ENCODE assay signal across 11 mouse cellular contexts in genomic region chr3:41285336-41285735, GRCm38 (mm10).
DNase-seq lines count a peak whose midpoint lies in the region; ATAC-seq lines count a peak whose summit lies in the region.
"Had no signal": no experiment of that assay in that cellular context is flagged by ENCODE, and none has a peak within 500 bp of the region (broad histone marks: within the 10 kb centered on the region; RNA-seq: fewer than 3 reads in every experiment).

No protein-coding gene starts in this region.

- no peak overlapping the region for H3K4me3 ChIP-seq in hindbrain, embryonic 14.5 days (replicated peaks; ENCODE audit: low read length)
- no peak overlapping the region for H3K4me3 ChIP-seq in hindbrain, embryonic 13.5 days
- H3K4me3 ChIP-seq in neural tube, embryonic 13.5 days: no peak overlapping the region
- H3K4me3 ChIP-seq: left cerebral cortex, adult 2 months had no signal

- 75% methylated on average over 5 of the region's 5 CpGs for WGBS in hindbrain, embryonic 14.5 days
- WGBS in hindbrain, embryonic 13.5 days: 78% methylated on average over 5 of the region's 5 CpGs
- WGBS in neural tube, embryonic 13.5 days: 79% methylated on average over 5 of the region's 5 CpGs

- 0 out of 2 replicates have a peak overlapping the region, but pooled peaks have one; percentile 16 for H3K9ac ChIP-seq in hindbrain, embryonic 14.5 days
- no peak overlapping the region for H3K9ac ChIP-seq in hindbrain, embryonic 13.5 days
- H3K9ac ChIP-seq in neural tube, embryonic 13.5 days: no peak overlapping the region

- H3K4me1 ChIP-seq in hindbrain, embryonic 14.5 days (replicated peaks; ENCODE audit: control insufficient read depth, insufficient read depth, low read length): peaks cover 14% of the 10 kb centered on the region; the same call in 1 of the 2 replicates
- H3K4me1 ChIP-seq in hindbrain, embryonic 13.5 days (replicated peaks): peaks cover 10% of the 10 kb centered on the region; the same call in 1 of the 2 replicates
- H3K4me1 ChIP-seq in neural tube, embryonic 13.5 days (replicated peaks): peaks cover 13% of the 10 kb centered on the region

- no peaks in the 10 kb centered on the region for H3K27me3 ChIP-seq in hindbrain, embryonic 14.5 days (ENCODE audit: control insufficient read depth, insufficient read depth, low read length)
- no peaks in the 10 kb centered on the region for H3K27me3 ChIP-seq in hindbrain, embryonic 13.5 days
- no peaks in the 10 kb centered on the region for H3K27me3 ChIP-seq in neural tube, embryonic 13.5 days

- H3K9me3 ChIP-seq in hindbrain, embryonic 14.5 days (ENCODE audit: control insufficient read depth, low read length): no peaks in the 10 kb centered on the region
- H3K9me3 ChIP-seq in hindbrain, embryonic 13.5 days: no peaks in the 10 kb centered on the region
- no peaks in the 10 kb centered on the region for H3K9me3 ChIP-seq in neural tube, embryonic 13.5 days

- DNase-seq in hindbrain, embryonic 14.5 days (ENCODE audit: low spot score): no peak
- DNase-seq in neural tube, embryonic 10.5 days (ENCODE audit: extremely low spot score, low spot score): no peak
- DNase-seq in kidney, postnatal 14 days: peak; percentile 21
- DNase-seq in embryo, embryonic 11 days: no peak
- no peak for DNase-seq in thymus, postnatal 10 days (ENCODE audit: low spot score in 2 of 2)
- DNase-seq: cerebellum, adult 18-20 months; thymus, postnatal 25 days had no signal

- no peaks in the 10 kb centered on the region for H3K36me3 ChIP-seq in hindbrain, embryonic 14.5 days (replicated peaks; ENCODE audit: control insufficient read depth, insufficient read depth)
- H3K36me3 ChIP-seq in hindbrain, embryonic 13.5 days: no peaks in the 10 kb centered on the region
- H3K36me3 ChIP-seq in neural tube, embryonic 13.5 days: no peaks in the 10 kb centered on the region

- H3K4me2 ChIP-seq in hindbrain, embryonic 14.5 days (replicated peaks): no peak overlapping the region
- no peak overlapping the region for H3K4me2 ChIP-seq in hindbrain, embryonic 13.5 days
- H3K4me2 ChIP-seq in neural tube, embryonic 13.5 days: peak overlapping the region; percentile 27; the same call in 1 of the 2 replicates

- H3K27ac ChIP-seq in hindbrain, embryonic 14.5 days: peak overlapping the region; percentile 29; the same call in 1 of the 2 replicates
- no peak overlapping the region for H3K27ac ChIP-seq in hindbrain, embryonic 13.5 days
- H3K27ac ChIP-seq in neural tube, embryonic 13.5 days (replicated peaks): 0 out of 2 replicates have a peak overlapping the region, but pooled peaks have one; percentile 54
- H3K27ac ChIP-seq: left cerebral cortex, adult 2 months had no signal

- ATAC-seq in hindbrain, embryonic 14.5 days (ENCODE audit: low FRiP score): no peak
- no peak for ATAC-seq in hindbrain, embryonic 13.5 days (ENCODE audit: low FRiP score)
- no peak for ATAC-seq in neural tube, embryonic 13.5 days (ENCODE audit: low read depth)
- no peak for ATAC-seq in megakaryocyte, adult 5-6 weeks (ENCODE audit: poor library complexity, severe bottlenecking)
